Mouse (Mus musculus): ENCODE data around the gene Kif5c.

The Kif5c gene

GRCm38 (mm10) chr2:49776407-49776806 lies 157.3 kb downstream of the Kif5c start:
- no peak for DNase-seq (ENCODE audit: extremely low read depth, low read depth, low spot score)

DNA sequence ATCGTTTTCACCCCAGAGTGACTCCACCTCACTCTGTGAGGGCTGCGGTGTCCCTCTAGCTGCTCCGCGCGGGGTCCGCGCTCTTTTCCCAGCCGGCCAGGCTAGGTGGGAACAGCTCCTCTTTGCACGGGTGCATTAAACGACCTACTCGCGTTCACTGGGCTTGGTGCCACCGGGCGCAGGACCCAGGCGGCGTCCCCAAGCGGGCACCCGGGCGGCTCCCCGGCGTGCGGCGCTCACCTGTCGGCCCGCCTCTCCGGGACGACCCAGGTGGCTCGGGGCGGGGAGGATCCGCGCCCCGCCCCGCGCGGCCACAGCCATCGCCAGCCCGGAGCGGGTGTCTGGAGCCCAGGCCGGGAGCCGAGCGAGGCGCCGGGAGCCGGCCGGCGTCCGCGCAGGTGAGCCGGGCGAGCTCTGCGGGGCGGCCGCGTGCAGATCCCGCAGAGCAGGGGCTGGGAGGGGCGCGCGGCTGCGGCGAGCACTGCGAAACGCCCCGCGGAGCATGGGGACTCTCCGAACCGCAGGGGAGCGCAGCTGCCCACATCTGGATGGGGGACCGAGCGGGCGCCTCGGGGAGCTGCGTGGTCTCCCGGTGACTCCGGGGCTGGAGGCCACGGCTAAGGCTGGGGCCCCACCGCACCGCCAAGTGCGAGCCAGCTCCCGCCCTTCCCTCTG lies 168.4 kb downstream of the Kif5c start, which contains the start of gene Lypd6b:
Gene Lypd6b (plus strand): TSS at position 313 of the 675 bp plus-strand sequence.
- DNase-seq (ENCODE audit: extremely low read depth, low read depth, low spot score): no peak

GRCm38 (mm10) chr2:49788051-49788418 lies 168.9 kb downstream of the Kif5c start:
- no peak for DNase-seq (ENCODE audit: extremely low read depth, low read depth, low spot score)

GRCm38 (mm10) chr2:49788643-49789042 lies 169.5 kb downstream of the Kif5c start:
- no peak for DNase-seq (ENCODE audit: extremely low read depth, low read depth, low spot score)

GRCm38 (mm10) chr2:49789078-49789477 lies 170.0 kb downstream of the Kif5c start:
- DNase-seq (ENCODE audit: extremely low read depth, low read depth, low spot score): no peak

- no peak for DNase-seq (ENCODE audit: extremely low read depth, low read depth, low spot score)
These were observed 170.4 kb downstream of the Kif5c start for GRCm38 (mm10) chr2:49789504-49789903.

- no peak for DNase-seq (ENCODE audit: extremely low read depth, low read depth, low spot score)
These were observed 178.5 kb downstream of the Kif5c start for GRCm38 (mm10) chr2:49797444-49798143.

GRCm38 (mm10) chr2:49804448-49804847 lies 185.3 kb downstream of the Kif5c start:
- DNase-seq (ENCODE audit: extremely low read depth, low read depth, low spot score): no peak

- no peak for DNase-seq (ENCODE audit: extremely low read depth, low read depth, low spot score)
These were observed 186.8 kb downstream of the Kif5c start for GRCm38 (mm10) chr2:49805736-49806371.

- no peak for DNase-seq (ENCODE audit: extremely low read depth, low read depth, low spot score)
These were observed 190.4 kb downstream of the Kif5c start for GRCm38 (mm10) chr2:49809496-49809895.

- no peak for DNase-seq (ENCODE audit: extremely low read depth, low read depth, low spot score)
These were observed 192.3 kb downstream of the Kif5c start for GRCm38 (mm10) chr2:49811420-49811819.

GRCm38 (mm10) chr2:49811871-49812363 lies 192.8 kb downstream of the Kif5c start:
- no peak for DNase-seq (ENCODE audit: extremely low read depth, low read depth, low spot score)

DNA sequence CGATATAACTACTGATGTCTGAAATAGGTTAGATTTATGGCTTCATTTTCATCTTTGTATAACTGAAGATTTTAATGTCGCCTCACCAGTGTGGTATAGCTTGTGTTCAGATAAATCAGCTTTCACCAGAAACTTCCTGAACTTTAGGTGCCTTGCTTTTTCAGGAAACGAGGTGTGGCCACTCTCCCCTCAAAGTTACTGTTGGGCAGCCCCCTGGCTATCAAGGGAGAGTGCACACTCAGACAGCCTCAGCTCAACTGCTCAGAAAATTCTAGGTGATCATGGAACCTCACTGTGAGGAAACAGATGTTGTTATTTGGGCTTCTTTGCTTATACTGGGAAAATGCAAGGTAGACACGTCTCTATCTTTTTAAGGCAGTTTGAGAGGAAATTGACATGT lies 194.1 kb downstream of the Kif5c start:
- DNase-seq (ENCODE audit: extremely low read depth, low read depth, low spot score): no peak

GRCm38 (mm10) chr2:49814011-49814410 lies 194.9 kb downstream of the Kif5c start:
- DNase-seq (ENCODE audit: extremely low read depth, low read depth, low spot score): no peak

- DNase-seq (ENCODE audit: extremely low read depth, low read depth, low spot score): no peak
These were observed 196.7 kb downstream of the Kif5c start for GRCm38 (mm10) chr2:49815696-49816320.

- no peak for DNase-seq (ENCODE audit: extremely low read depth, low read depth, low spot score)
These were observed 197.5 kb downstream of the Kif5c start for GRCm38 (mm10) chr2:49816549-49816948.

GRCm38 (mm10) chr2:49817151-49817550 lies 198.1 kb downstream of the Kif5c start:
- no peak for DNase-seq (ENCODE audit: extremely low read depth, low read depth, low spot score)

GRCm38 (mm10) chr2:49818126-49818525 lies 199.0 kb downstream of the Kif5c start:
- no peak for DNase-seq (ENCODE audit: extremely low read depth, low read depth, low spot score)

DNA sequence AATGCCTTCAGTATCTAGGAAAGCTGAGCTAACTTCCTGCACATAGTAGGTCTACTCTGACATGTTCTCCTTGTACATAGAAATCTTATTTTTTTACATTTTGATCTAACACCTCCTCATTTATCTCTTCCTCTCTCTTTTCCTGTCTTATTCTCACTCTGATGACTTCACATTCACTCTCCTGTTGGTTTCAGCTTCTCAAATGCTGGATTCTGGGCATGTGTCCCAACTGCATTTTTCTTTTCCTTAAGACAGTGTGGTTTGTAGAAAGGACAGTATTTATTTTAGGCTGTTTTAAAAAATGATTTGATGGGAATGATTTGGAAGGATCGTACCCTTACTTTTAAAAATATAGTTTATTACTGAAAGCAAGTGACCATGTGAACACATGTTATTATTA lies 203.2 kb downstream of the Kif5c start:
- no peak for DNase-seq (ENCODE audit: extremely low read depth, low read depth, low spot score)
